Mouse (Mus musculus): ENCODE measurements around the gene Tmem91.

GRCm38 (mm10) chr7:25655601-25656428 lies 19.2 kb downstream of the Tmem91 start:
- no peak for TF ChIP-seq POLR2A (IDR thresholded peaks at IDR 0.05; ENCODE audit: low read depth, low read length)
- no peak for TF ChIP-seq CTCF (IDR thresholded peaks at IDR 0.05; ENCODE audit: extremely low read depth, insufficient read depth, insufficient read length, insufficient replicate concordance)

All from spleen, adult 2 months (tissue).